Mouse (Mus musculus) ovary, postnatal 36 days (tissue): ENCODE measurements at regions not wholly inside any gene's neighbourhood (a gene's known extent, or its start where the extent isn't known, plus 50 kb on each side); places are given as distances from the start of the nearest gene placed in this dataset.

Source experiments
- DNase-seq: peaks from one replicate; pipeline ENCODE4 v3.0.0; 2022; ENCODE audit warnings: low spot score, mixed read lengths

DNA sequence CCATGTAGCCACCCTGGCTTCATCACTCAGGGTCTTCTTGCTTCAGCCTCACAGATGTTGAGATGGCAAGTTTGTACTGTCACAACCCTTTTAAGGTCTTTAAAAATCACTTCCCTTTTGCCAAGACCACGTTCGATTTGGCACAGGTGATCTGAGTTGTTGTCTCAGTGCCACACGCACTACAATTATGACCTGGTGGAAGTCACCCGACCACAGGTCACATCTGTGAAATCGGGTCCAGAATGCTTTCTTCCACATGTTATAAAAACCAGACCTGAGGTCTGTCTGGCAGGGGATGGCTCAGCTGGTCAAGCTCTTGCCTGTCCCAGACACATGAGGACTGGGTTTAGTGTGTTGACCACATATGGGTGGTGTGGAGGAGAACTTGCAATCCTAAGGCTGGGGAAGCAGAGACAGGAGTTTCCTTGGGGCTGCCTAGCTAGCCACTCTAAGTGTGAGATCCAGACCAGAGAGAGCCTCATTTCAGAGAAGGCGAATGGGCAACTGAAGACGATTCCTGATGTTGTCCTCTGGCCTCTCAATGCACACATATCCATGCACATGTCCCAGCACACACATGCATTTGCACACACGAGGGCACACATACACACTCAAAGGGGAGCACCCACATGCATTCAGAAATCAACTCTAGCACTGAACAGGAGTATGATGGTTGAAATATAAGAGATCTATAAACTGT lies 176.4 kb downstream of the Foxo1 start:
- no peak for DNase-seq

DNA sequence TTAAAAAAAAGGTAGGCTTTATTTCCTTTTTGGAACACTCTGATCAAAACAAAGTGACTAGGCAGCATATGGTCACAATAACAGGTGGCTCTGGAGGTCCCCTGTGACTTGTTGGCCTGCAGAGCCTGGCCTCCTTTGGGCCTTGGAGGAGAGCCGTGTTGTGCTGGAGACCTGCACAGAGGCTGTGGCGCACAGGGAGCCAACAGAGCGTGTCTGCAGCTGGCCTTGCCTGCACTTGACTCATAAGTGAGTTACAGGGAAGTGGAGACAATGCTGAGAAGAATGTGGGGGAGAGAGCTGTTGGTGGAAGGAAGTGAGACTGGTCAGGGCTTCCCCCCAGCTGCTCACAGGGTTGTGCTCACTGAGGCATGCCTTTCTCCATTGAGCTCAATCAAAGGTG lies 175.7 kb downstream of the Foxo1 start:
- DNase-seq, result peak; percentile 50

DNA sequence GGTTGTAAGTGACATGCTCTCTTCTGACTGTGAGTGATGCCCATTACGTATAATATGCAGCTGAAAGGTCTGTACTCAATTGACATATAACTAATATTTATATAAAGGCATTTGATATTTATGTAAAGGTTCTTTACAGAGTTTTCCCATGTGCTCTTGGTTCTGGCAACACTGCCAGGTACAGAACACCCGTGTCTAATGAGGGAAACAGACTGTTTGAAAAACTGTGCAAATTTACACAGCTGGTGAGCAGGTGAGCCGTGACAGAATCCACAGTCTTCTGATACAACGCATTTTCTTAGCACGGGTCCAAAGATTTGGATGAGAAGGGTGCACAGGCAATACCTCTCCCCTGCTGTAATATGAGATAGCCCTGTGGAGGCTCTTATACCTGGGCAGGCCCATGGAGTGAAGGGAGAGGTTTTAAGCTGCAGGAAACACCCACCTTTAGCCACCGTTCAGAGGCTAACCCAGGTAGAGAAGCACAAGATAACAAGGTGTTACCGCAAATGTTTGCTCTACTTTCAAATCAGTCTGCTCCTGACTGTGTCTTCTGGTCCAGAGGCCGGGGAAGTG lies 161.0 kb downstream of the Foxo1 start:
- no peak for DNase-seq

DNA sequence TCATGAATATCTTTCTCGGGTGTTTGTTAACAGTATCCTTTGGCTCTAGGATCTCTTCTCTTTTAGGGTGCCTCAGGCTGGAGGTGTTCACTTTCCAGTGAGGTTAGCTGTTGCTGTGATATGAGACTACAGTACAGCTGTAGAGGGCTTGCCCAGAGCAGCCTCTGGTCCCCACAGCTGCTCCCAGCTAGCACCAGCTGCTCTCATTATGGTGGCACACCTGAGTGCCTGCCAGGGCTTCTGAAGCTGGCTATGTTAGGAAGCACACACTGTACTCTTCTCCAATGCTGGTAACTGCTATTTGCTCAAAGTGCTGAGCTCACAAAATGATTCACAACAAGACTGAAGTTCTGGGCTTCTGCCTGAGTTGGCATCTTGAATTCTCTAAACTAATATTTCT lies 154.7 kb downstream of the Foxo1 start:
- DNase-seq, result no peak

DNA sequence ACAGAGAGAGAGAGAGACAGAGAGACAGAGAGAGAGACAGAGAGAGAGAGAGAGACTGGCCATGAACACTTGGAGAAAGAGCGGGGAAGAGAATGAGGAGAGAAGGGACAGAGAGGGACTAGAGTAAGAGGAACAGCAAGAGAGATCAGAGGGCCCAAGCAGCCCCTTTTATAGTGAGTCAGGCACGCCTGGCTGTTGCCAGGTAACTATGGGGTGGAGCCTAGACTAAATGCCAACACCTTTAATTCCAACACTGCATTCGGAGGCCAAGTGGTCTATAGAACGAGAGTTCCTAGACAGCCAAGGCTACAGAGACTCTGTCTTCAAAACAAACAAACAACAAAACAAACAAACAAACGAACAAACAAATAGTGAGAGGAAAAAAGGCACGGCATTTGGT lies 148.1 kb downstream of the Foxo1 start:
- no peak for DNase-seq

DNA sequence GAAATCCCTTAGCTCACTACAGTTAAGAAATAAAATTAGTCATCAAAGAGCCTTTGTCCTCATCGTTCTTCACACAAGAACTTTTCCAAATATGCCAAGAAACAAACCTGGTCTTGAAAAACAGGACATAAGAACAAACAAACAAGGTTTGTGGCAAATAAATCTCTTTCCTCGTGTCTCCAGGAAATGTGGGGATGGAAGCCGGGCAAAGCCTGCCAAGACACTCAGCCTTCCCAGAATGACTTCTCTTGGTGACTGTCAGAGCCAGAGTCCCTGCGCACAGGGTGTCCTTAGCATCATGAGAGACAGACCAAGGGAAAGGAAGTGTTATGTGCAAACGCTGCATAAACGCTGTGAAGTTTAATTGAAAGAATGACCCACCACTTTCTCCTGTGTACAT lies 147.2 kb downstream of the Foxo1 start:
- DNase-seq, result no peak

DNA sequence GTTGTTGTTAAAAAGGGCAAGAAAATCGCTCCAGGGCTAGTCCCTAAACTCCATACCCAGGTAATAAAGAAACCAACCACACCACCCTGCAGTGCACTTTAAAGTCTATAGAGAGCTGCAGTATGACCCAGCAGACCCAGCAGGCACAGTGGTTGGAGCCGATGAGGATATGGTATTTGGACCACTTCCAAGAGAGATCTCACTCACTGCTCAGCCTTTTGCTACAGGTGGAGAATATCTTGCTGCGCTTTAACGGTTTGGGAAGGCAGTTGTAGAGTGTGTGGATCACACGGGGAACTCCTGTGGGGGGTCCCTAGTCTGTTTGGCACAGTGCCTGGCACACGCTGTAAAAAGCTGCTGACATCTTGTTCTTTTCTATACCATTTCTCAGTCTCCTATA lies 145.9 kb downstream of the Foxo1 start:
- no peak for DNase-seq

DNA sequence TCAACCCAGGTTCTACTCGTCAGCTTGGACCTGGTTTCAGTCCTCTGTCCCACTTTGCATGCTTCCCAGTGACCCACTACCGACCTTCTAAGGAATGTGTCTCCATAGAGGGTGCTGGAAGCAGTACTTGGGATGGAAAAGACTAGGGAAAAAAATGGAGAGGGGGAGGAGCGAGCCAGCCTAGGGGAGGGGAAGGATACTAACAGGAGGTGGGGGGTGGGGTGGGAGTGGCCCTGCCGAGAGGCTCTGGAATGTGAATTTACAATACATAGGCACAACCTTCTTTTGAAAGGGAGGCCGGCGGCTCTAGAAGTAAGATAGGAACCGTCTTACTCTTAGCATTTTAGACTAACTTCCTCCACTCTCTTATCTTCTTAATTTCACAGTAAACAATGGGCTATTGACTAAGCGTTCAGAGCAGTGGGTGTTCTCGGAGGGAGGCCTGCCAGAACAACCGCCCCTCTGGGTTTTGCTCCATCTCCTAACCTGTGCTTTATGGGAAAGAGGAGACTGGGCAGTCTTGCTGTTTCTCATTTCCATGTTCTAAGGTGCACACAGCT lies 145.1 kb downstream of the Foxo1 start:
- no peak for DNase-seq

DNA sequence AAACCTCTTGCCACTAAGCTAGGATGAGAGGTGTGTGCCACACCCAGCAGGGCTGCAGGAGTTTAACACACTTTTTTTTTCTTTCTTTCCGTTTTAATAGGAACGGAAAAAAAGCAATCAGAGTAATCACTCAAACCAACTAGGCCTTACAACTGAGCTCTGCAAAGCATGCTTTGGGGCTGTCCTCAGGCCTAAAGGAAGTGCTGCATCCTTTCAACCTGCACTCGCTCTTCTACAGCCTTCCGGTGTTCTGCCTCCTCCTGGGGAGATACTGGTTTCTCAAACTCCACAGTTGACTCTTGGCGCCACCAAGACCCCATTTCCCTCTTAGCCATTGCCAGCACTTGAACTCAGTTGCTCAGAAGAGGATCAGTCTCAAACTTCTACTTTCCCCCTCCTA lies 143.2 kb downstream of the Foxo1 start:
- DNase-seq, result no peak

DNA sequence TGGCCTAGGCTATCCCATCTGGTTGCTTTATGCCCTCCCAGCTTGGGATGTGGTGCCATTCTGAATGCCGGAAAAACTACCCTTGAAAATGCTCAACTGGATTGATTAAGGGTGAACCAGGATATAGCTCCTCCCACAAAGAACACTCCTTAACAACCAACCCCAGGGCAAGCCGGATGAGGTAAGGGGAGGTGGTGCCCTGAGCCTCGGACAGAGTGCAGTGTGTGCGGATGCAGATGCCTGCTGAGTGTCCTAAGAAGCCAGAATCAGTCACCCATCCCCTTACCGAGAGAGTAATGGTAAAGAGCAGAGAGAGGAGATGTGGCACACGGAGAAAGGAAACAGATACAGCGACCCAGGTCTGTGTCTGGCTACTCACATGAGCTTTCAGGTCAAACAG lies 141.3 kb downstream of the Foxo1 start:
- no peak for DNase-seq

DNA sequence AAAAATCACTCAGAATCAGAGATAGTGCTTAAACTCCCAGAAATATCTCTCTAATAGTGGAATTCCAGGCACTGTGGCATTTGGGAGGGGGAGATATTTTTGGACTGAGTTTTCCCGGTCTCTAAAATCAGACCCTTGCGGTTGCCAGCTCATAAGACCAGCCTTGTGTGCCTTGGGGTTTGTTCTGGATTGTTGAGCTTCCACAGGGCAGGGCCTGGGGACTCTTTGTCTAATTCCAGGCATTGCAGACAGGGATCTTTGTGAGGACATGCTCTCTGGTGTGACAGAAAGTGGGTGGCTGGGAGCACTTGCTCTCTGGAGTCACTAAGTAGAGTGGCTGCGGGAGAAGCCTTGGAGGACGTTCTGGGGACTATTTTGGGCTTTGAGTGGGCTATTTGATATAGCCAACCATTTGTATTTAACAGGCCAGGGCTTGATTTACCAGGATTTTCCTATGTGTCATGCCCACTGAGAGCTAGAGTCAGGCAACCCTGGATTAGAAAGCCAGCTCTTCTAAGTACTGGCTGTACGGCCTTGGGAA lies 138.7 kb downstream of the Foxo1 start:
- no peak for DNase-seq

DNA sequence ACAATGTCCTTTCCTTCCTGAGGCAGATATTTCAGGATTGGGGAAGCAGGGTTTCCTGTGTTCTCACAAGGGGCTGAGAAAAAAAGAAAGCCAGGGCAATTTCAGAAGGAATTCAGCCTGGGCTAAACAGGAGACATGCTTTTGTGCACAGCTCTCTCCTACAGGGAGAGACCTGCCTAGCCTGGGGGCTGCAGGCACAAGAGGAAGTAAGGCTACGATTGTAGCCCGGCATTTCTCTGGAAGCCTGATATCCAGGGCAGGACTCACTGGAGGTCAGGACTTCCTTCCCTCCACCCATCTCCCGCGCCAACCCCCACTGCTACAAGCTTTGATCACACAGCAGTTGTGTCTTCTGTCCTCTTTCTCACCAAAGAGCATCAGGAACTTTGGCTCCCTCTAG lies 136.5 kb downstream of the Foxo1 start:
- DNase-seq, result no peak

DNA sequence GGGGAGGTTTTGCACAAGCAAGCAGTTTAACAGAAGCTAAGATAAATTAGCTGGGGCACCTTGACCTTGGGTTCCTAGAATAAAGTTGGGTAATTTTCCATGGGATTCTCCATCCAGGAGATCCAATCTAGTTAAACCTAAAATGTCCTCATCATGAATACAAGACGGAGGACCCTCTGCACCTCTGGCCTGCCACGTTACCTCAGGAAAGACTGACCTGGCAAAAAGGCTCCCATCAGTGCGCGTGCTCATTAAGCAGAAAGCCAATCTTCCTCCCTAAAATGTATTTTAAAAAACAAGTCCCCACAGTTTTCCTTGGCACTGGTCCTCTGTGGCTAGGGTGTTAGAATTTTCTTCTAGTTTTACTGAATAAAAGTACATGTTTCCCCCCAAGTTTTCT lies 134.9 kb downstream of the Foxo1 start:
- DNase-seq, result no peak
